Mouse (Mus musculus) fat pad, adult 2 months (tissue): ENCODE results near the gene Dpy19l3.

Experiments used
- DNase-seq: peaks from one replicate; pipeline ENCODE4 v3.0.0-alpha.2; 2011; ENCODE audit warnings: low read depth, low spot score; ENCODE audit errors: extremely low read depth

Gene Dpy19l3

GRCm38 (mm10) chr7:35753319-35754032 is 778 bp downstream of the Dpy19l3 start:
- DNase-seq: no peak

GRCm38 (mm10) chr7:35750873-35751272 is 3.4 kb downstream of the Dpy19l3 start:
- no peak for DNase-seq

- DNase-seq: no peak
Measured at GRCm38 (mm10) chr7:35747397-35747964, 6.8 kb downstream of the Dpy19l3 start.

- no peak for DNase-seq
Measured at GRCm38 (mm10) chr7:35746686-35747396, 7.4 kb downstream of the Dpy19l3 start.

GRCm38 (mm10) chr7:35745281-35745702 is 9.0 kb downstream of the Dpy19l3 start:
- no peak for DNase-seq

- no peak for DNase-seq
Measured at GRCm38 (mm10) chr7:35744771-35745170, 9.5 kb downstream of the Dpy19l3 start.

- DNase-seq: no peak
Measured at GRCm38 (mm10) chr7:35742310-35742709, 11.9 kb downstream of the Dpy19l3 start.

GRCm38 (mm10) chr7:35741858-35742257 is 12.4 kb downstream of the Dpy19l3 start:
- DNase-seq: no peak

GRCm38 (mm10) chr7:35740489-35741230 is 13.6 kb downstream of the Dpy19l3 start:
- DNase-seq: no peak

GRCm38 (mm10) chr7:35738871-35739270 is 15.4 kb downstream of the Dpy19l3 start:
- no peak for DNase-seq

GRCm38 (mm10) chr7:35733313-35734050 is 20.8 kb downstream of the Dpy19l3 start:
- DNase-seq: no peak

- no peak for DNase-seq
Measured at GRCm38 (mm10) chr7:35732585-35733059, 21.6 kb downstream of the Dpy19l3 start.

GRCm38 (mm10) chr7:35729621-35730031 is 24.6 kb downstream of the Dpy19l3 start:
- DNase-seq: no peak

GRCm38 (mm10) chr7:35728376-35728775 is 25.9 kb downstream of the Dpy19l3 start:
- DNase-seq: no peak

- DNase-seq: no peak
Measured at GRCm38 (mm10) chr7:35723035-35723434, 31.2 kb downstream of the Dpy19l3 start.

GRCm38 (mm10) chr7:35718421-35719178 is 35.7 kb downstream of the Dpy19l3 start:
- no peak for DNase-seq

- no peak for DNase-seq
Measured at GRCm38 (mm10) chr7:35710366-35710765, 43.9 kb downstream of the Dpy19l3 start.

GRCm38 (mm10) chr7:35708101-35708500 is 46.2 kb downstream of the Dpy19l3 start:
- DNase-seq: no peak

- DNase-seq: no peak
Measured at GRCm38 (mm10) chr7:35699005-35699404, 55.2 kb downstream of the Dpy19l3 start.

- no peak for DNase-seq
Measured at GRCm38 (mm10) chr7:35698073-35698472, 56.2 kb downstream of the Dpy19l3 start.
